Mouse (Mus musculus) megakaryocyte, embryonic 14.5 days (primary cell): ENCODE data around the gene Mefv.

Source experiments
- FLI1 ChIP-seq: IDR thresholded peaks from 2 replicates; pipeline ENCODE4 v1.6.1; 2012; ENCODE audit warnings: low read length, inconsistent platforms, mixed read lengths
- GATA1 ChIP-seq: IDR thresholded peaks from 3 replicates; pipeline ENCODE4 v1.6.1; 2012; ENCODE audit warnings: mixed read lengths, low read length, inconsistent platforms, borderline replicate concordance

GRCm38 (mm10) chr16:3727980-3728720, 10.3 kb upstream of the Mefv start:
- TF ChIP-seq GATA1 (no peak), FLI1 (no peak)
